Mouse (Mus musculus) testis, adult 2 months (tissue): ENCODE data around the gene Parp8.

Source experiments
- CTCF ChIP-seq: fragments of 200-500 bp; IDR thresholded peaks from 2 replicates; pipeline ENCODE4 v1.5.1; 2012; ENCODE audit warnings: low read depth, mild to moderate bottlenecking, inconsistent platforms, low read length, moderate library complexity; ENCODE audit not compliant: control insufficient read depth, insufficient read depth, insufficient replicate concordance
- POLR2A ChIP-seq: fragments of 200-500 bp; IDR thresholded peaks from 2 replicates; pipeline ENCODE4 v1.6.1; 2012; ENCODE audit warnings: low read depth, mild to moderate bottlenecking, inconsistent platforms, low read length, moderate library complexity; ENCODE audit not compliant: control insufficient read depth

DNA sequence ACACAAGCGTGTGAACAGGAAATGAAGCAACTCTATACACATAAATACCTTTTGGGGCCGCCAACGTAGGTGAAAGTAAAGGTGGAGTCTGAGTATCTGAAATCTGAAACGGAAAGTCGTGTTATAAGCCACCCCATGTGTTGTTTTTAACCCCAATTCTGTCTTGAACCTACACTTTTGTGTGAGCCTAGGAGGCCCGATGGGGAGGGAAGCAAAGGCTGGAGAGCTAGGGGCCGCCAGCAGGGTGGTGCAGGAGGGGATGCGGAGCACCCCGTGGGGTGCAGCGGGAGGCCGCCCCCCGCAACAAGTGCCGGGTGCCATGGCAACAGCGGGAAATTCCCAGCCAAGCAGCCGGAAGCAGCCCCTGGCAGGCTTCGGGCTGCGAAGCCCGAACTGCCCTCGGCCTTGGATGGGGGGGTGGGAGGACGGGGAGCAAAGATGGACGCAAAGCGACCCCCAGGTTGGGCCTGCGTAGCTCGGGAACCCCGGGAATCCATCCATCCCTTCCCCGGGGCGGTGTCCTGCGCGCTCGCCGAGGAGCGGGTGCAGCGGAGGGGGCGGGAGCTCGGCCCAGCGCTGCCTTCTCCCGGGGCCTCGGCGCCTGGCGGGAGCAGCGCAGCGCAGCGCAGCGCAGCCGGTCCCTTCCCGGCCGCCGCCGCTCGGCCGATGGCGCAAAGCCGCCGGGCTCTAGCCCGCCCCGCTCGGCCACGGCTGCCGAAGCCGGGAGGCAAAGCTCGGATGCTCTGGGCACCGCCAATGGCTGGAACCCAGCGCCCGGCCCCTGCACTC, 1.0 kb downstream of the Parp8 start:
- TF ChIP-seq CTCF (no peak), POLR2A (no peak; the same call in 1 of the 2 replicates)
